In genomic region chr15:91327023-91327422, GRCm38 (mm10) we compare ENCODE assay signal across 15 mouse cellular contexts.
"Had no signal": no experiment of that assay in that cellular context is flagged by ENCODE, and none has a peak within 500 bp of the region (broad histone marks: within the 10 kb centered on the region; RNA-seq: fewer than 3 reads in every experiment).

No protein-coding gene starts in this region.

- H3K4me1 ChIP-seq: kidney, embryonic 15.5 days; liver, embryonic 13.5 days; lung, embryonic 15.5 days; megakaryocyte, embryonic 14.5 days; neural tube, embryonic 12.5 days had no signal

- H3K4me3 ChIP-seq: kidney, embryonic 15.5 days; liver, embryonic 13.5 days; lung, embryonic 15.5 days; megakaryocyte, embryonic 14.5 days; midbrain, embryonic 15.5 days; neural tube, embryonic 12.5 days had no signal

- DNase-seq: kidney, adult 2 months; kidney, postnatal 14 days; liver; liver, embryonic 13.5 days; liver, postnatal 0 days; lung, postnatal 14 days; retina, postnatal 1 day; right cerebral cortex, postnatal 14 days; thymus, postnatal 14 days had no signal

- H3K27ac ChIP-seq: kidney, embryonic 15.5 days; liver, embryonic 13.5 days; lung, embryonic 15.5 days; macrophage; midbrain, embryonic 15.5 days; neural tube, embryonic 12.5 days had no signal
